Mouse (Mus musculus) lung, postnatal 0 days (tissue): ENCODE data around the gene Cct4. TPM values are rescaled to one million over a fixed set of nuclear protein-coding genes. Genes with fewer than 3 reads are reported as not detected.

ENCODE experiments used
- ATAC-seq: fragments of 200-750 bp; cut with Nextera tagmentation; 2 replicates; pipeline ENCODE4 v1.8.0; 2017; ENCODE audit warnings: moderate library complexity
- DNase-seq: peaks from one replicate; pipeline ENCODE4 v3.0.0-alpha.2; 2016; ENCODE audit warnings: low spot score
- H3K27ac ChIP-seq: fragments of 300-500 bp; sonication (generic); 2 replicates; pipeline ENCODE4 v1.5.1; 2014; ENCODE audit warnings: antibody characterized with exemption, mild to moderate bottlenecking, low read length, mixed read lengths
- H3K27me3 ChIP-seq: fragments of 300-500 bp; sonication (generic); replicated peaks from 2 replicates; pipeline ENCODE4 v1.6.1; 2014; ENCODE audit warnings: low read length, mixed read lengths; ENCODE audit not compliant: insufficient read depth
- H3K36me3 ChIP-seq: fragments of 300-500 bp; sonication (generic); 2 replicates; pipeline ENCODE4 v1.6.1; 2014; ENCODE audit warnings: low read length, mixed read lengths; ENCODE audit not compliant: insufficient read depth
- H3K4me1 ChIP-seq: fragments of 300-500 bp; sonication (generic); 2 replicates; pipeline ENCODE4 v1.6.1; 2014; ENCODE audit warnings: antibody characterized with exemption, low read depth, low read length, mixed read lengths; ENCODE audit not compliant: insufficient read depth
- H3K4me2 ChIP-seq: fragments of 300-500 bp; sonication (generic); replicated peaks from 2 replicates; pipeline ENCODE4 v1.6.1; 2014; ENCODE audit warnings: low read depth, mild to moderate bottlenecking, low read length, moderate library complexity, mixed read lengths
- H3K4me3 ChIP-seq: fragments of 300-500 bp; sonication (generic); 2 replicates; pipeline ENCODE4 v1.5.1; 2014; ENCODE audit warnings: low read depth, low read length
- H3K9ac ChIP-seq: fragments of 300-500 bp; sonication (generic); replicated peaks from 2 replicates; pipeline ENCODE4 v1.6.1; 2014; ENCODE audit warnings: low read depth, mild to moderate bottlenecking
- H3K9me3 ChIP-seq: fragments of 300-500 bp; sonication (generic); 2 replicates; pipeline ENCODE4 v1.6.1; 2016; ENCODE audit warnings: low read length, mixed read lengths
- CTCF ChIP-seq: IDR thresholded peaks from 2 replicates; pipeline ENCODE4 v1.5.1; 2016; ENCODE audit warnings: antibody characterized with exemption, mild to moderate bottlenecking
- EP300 ChIP-seq: IDR thresholded peaks from 2 replicates; pipeline ENCODE4 v1.6.1; 2016; ENCODE audit warnings: antibody characterized with exemption, mild to moderate bottlenecking, control low read depth
- WGBS: fragments of 180-500 bp; shearing (Covaris S2); extraction: QIAGEN DNeasy Blood & Tissue Kit; methylation state at CpG from one replicate; pipeline ENCODE4 v1.1.7; 2014; 5-methylcytosine and 5-hydroxymethylcytosine counted together
- polyA plus RNA-seq: library from polyadenylated mRNA; unstranded; fragments of >200 nt; fragmentation: Nextera tagmentation; extraction: Ambion mirVana; gene quantifications from 2 replicates; pipeline ENCODE4 v1.2.1, GENCODE M21; 2015

The Cct4 gene
- polyA plus RNA-seq, 1 experiment from 2014 or later = 140 TPM

- H3K27ac ChIP-seq = peak overlapping the region; percentile 92; the same call in 1 of the 2 replicates
- H3K9me3 ChIP-seq = no peaks in the 10 kb centered on the region
- H3K9ac ChIP-seq = peak overlapping the region; percentile 68
- H3K27me3 ChIP-seq = no peaks in the 10 kb centered on the region
- no peak for TF ChIP-seq EP300
- TF ChIP-seq CTCF = no peak
- WGBS = 45% methylated on average over 4 of the region's 4 CpGs
- peak overlapping the region; percentile 70; the same call in 1 of the 2 replicates for H3K4me3 ChIP-seq
- no peaks in the 10 kb centered on the region for H3K36me3 ChIP-seq
- no peak for DNase-seq
- H3K4me1 ChIP-seq = peaks cover 4% of the 10 kb centered on the region
- ATAC-seq = no peak
- H3K4me2 ChIP-seq = peak overlapping the region; percentile 68
Observed at GRCm38 (mm10) chr11:22981041-22981440, 9.3 kb upstream of the Cct4 start.

- Histone ChIP-seq H3K4me2 (peak overlapping the region; percentile 68), H3K9me3 (no peaks in the 10 kb centered on the region), H3K4me1 (peaks cover 4% of the 10 kb centered on the region), H3K36me3 (no peaks in the 10 kb centered on the region), H3K27ac (peak overlapping the region; percentile 92), H3K9ac (peak overlapping the region; percentile 68), H3K4me3 (peak overlapping the region; percentile 70), H3K27me3 (no peaks in the 10 kb centered on the region)
- no peak for DNase-seq
- peak; percentile 30 for ATAC-seq
- TF ChIP-seq EP300 = no peak
- TF ChIP-seq CTCF = no peak
- under 1% methylated on average over 12 of the region's 12 CpGs for WGBS
Observed at GRCm38 (mm10) chr11:22981543-22981950, 8.8 kb upstream of the Cct4 start.

- H3K9me3 ChIP-seq = no peaks in the 10 kb centered on the region
- H3K36me3 ChIP-seq = no peaks in the 10 kb centered on the region
- H3K4me2 ChIP-seq = peak within 1 kb of the TSS; percentile 68
- 2% methylated on average over 38 of the region's 42 CpGs for WGBS
- H3K4me3 ChIP-seq = peak within 1 kb of the TSS; percentile 70
- H3K27ac ChIP-seq = peak within 1 kb of the TSS; percentile 92
- peak; percentile 96 for DNase-seq
- TF ChIP-seq CTCF (peak; percentile 79), EP300 (no peak)
- H3K9ac ChIP-seq = peak within 1 kb of the TSS; percentile 68
- ATAC-seq = peak; percentile 94
- no peaks in the 10 kb centered on the region for H3K27me3 ChIP-seq
- peaks cover 4% of the 10 kb centered on the region for H3K4me1 ChIP-seq
Observed at GRCm38 (mm10) chr11:22981984-22982757, 8.1 kb upstream of the Cct4 start, which contains the start of the genes Gm28048 and Commd1. Gene Gm28048, minus strand, starts transcription at chr11:22982090. Gene Commd1, minus strand, starts transcription at chr11:22982382.

GRCm38 (mm10) chr11:22982846-22983245 lies 7.5 kb upstream of the Cct4 start:
- ATAC-seq (no peak), DNase-seq (no peak)
- Histone ChIP-seq H3K9ac (no peak overlapping the region), H3K4me2 (no peak overlapping the region; the same call in 1 of the 2 replicates), H3K9me3 (no peaks in the 10 kb centered on the region), H3K4me1 (peaks cover 4% of the 10 kb centered on the region), H3K36me3 (no peaks in the 10 kb centered on the region), H3K27me3 (no peaks in the 10 kb centered on the region), H3K4me3 (no peak overlapping the region), H3K27ac (no peak overlapping the region)
- WGBS = 74% methylated on average over 6 of the region's 6 CpGs
- TF ChIP-seq EP300 = no peak
- no peak for TF ChIP-seq CTCF

GRCm38 (mm10) chr11:22985510-22985909 lies 4.8 kb upstream of the Cct4 start:
- no peak overlapping the region for H3K27ac ChIP-seq
- H3K9me3 ChIP-seq = no peaks in the 10 kb centered on the region
- no peak overlapping the region for H3K4me2 ChIP-seq
- no peak overlapping the region for H3K4me3 ChIP-seq
- H3K4me1 ChIP-seq = peaks cover 4% of the 10 kb centered on the region
- no peak for TF ChIP-seq CTCF
- TF ChIP-seq EP300 = no peak
- ATAC-seq (no peak), DNase-seq (no peak)
- 62% methylated on average over 3 of the region's 3 CpGs for WGBS
- H3K36me3 ChIP-seq = no peaks in the 10 kb centered on the region
- no peak overlapping the region for H3K9ac ChIP-seq
- no peaks in the 10 kb centered on the region for H3K27me3 ChIP-seq

- H3K9me3 ChIP-seq = no peaks in the 10 kb centered on the region
- no peak overlapping the region for H3K27ac ChIP-seq
- ATAC-seq (no peak), DNase-seq (peak; percentile 82)
- H3K36me3 ChIP-seq = no peaks in the 10 kb centered on the region
- H3K4me3 ChIP-seq = no peak overlapping the region
- no peak overlapping the region for H3K4me2 ChIP-seq
- TF ChIP-seq CTCF = peak; percentile 83
- TF ChIP-seq EP300 = no peak
- H3K4me1 ChIP-seq = peaks cover 12% of the 10 kb centered on the region; the same call in 1 of the 2 replicates
- no peak overlapping the region for H3K9ac ChIP-seq
- 30% methylated on average over 2 of the region's 2 CpGs for WGBS
- H3K27me3 ChIP-seq = no peaks in the 10 kb centered on the region
Observed at GRCm38 (mm10) chr11:22987357-22987756, 3.0 kb upstream of the Cct4 start.
